Mouse (Mus musculus) kidney, adult 2 months (tissue): ENCODE data around the gene Fbxo36. TPM values are rescaled to one million over a fixed set of nuclear protein-coding genes. Genes with fewer than 3 reads are reported as not detected.

Experiments
- DNase-seq: peaks from one replicate; pipeline ENCODE4 v3.0.0; 2021
- H3K27ac ChIP-seq: fragments of 200-500 bp; 2 replicates; pipeline ENCODE4 v1.5.1; 2012; ENCODE audit warnings: low read depth, low read length, control low read depth, inconsistent platforms; ENCODE audit not compliant: insufficient read depth
- H3K27me3 ChIP-seq: fragments of 200-500 bp; replicated peaks from 2 replicates; pipeline ENCODE4 v1.6.1; 2012; ENCODE audit warnings: mild to moderate bottlenecking, moderate library complexity, low read length, inconsistent platforms; ENCODE audit not compliant: control insufficient read depth, insufficient read depth
- H3K36me3 ChIP-seq: fragments of 200-500 bp; 2 replicates; pipeline ENCODE4 v1.6.1; 2012; ENCODE audit warnings: mild to moderate bottlenecking, moderate library complexity, low read length, inconsistent platforms; ENCODE audit not compliant: control insufficient read depth, insufficient read depth
- H3K4me1 ChIP-seq: fragments of 200-500 bp; 2 replicates; pipeline ENCODE4 v1.6.1; 2011; ENCODE audit warnings: low read length; ENCODE audit not compliant: control insufficient read depth, insufficient read depth
- H3K4me3 ChIP-seq: fragments of 200-500 bp; 2 replicates; pipeline ENCODE4 v1.5.1; 2011; ENCODE audit warnings: mild to moderate bottlenecking, low read depth, low read length, control low read depth; ENCODE audit not compliant: insufficient read depth
- CTCF ChIP-seq: fragments of 200-500 bp; conservative IDR thresholded peaks from 2 replicates; pipeline ENCODE4 v1.5.1; 2011; ENCODE audit warnings: low read depth, mild to moderate bottlenecking, control low read depth, low read length, moderate library complexity, mixed read lengths; ENCODE audit not compliant: insufficient read depth, insufficient read length
- POLR2A ChIP-seq: fragments of 200-500 bp; IDR thresholded peaks from one replicate; pipeline ENCODE4 v1.6.1; 2011; ENCODE audit warnings: low read depth, low read length, control low read depth
- WGBS: fragments of 180-500 bp; shearing (Covaris S2); methylation state at CpG from one replicate; pipeline ENCODE4 v1.1.7; 2018; 5-methylcytosine and 5-hydroxymethylcytosine counted together
- polyA plus RNA-seq: library from polyadenylated mRNA; depleted of rRNA; stranded (reverse); fragments of >200 nt; gene quantifications from 2 replicates; pipeline ENCODE4 v1.2.3, GENCODE M21; 2012

Fbxo36 gene
- polyA plus RNA-seq, 1 experiment, result 32.3 TPM

GRCm38 (mm10) chr1:84868311-84868710, 28.7 kb downstream of the Fbxo36 start:
- H3K27ac ChIP-seq, result no peak overlapping the region
- H3K4me3 ChIP-seq, result no peak overlapping the region
- peaks cover 33% of the 10 kb centered on the region; the same call in 1 of the 2 replicates for H3K4me1 ChIP-seq
- H3K36me3 ChIP-seq, result no peaks in the 10 kb centered on the region
- no peak for TF ChIP-seq POLR2A
- no peak for TF ChIP-seq CTCF
- H3K27me3 ChIP-seq, result no peaks in the 10 kb centered on the region
- DNase-seq, result no peak

DNA sequence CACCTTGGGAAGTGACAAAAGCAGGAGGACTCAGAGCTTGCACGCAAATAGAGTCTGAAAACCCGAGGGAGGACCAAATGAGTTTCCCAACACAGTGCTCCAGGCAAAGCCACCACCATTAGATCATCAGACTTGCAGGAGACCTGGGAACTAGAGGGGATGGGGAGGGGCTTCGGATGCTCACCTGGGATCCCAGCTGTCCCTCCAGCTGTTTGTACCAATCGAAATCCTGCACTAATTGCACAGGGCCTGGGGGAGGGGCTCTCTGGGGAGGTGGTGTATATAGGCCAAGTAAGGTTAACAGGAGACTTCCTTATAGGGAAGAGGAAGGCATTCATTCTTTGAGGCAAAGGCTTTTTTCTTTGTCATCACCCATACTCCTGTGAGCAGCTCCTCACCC, 29.2 kb downstream of the Fbxo36 start:
- DNase-seq, result no peak
- no peak for TF ChIP-seq POLR2A
- no peak for TF ChIP-seq CTCF
- Histone ChIP-seq H3K27me3 (no peaks in the 10 kb centered on the region), H3K27ac (no peak overlapping the region; the same call in 1 of the 2 replicates), H3K4me1 (peaks cover 36% of the 10 kb centered on the region; the same call in 1 of the 2 replicates), H3K36me3 (no peaks in the 10 kb centered on the region), H3K4me3 (no peak overlapping the region)
- 62% methylated on average over 4 of the region's 4 CpGs for WGBS

GRCm38 (mm10) chr1:84869498-84869897, 29.9 kb downstream of the Fbxo36 start:
- DNase-seq, result peak; percentile 36
- no peaks in the 10 kb centered on the region for H3K36me3 ChIP-seq
- whole genome bisulfite sequencing, result 34% methylated on average over 7 of the region's 7 CpGs
- no peak overlapping the region for H3K4me3 ChIP-seq
- H3K4me1 ChIP-seq, result peaks cover 39% of the 10 kb centered on the region; the same call in 1 of the 2 replicates
- no peak for TF ChIP-seq POLR2A
- TF ChIP-seq CTCF, result no peak
- H3K27me3 ChIP-seq, result no peaks in the 10 kb centered on the region
- H3K27ac ChIP-seq, result peak overlapping the region; percentile 28

DNA sequence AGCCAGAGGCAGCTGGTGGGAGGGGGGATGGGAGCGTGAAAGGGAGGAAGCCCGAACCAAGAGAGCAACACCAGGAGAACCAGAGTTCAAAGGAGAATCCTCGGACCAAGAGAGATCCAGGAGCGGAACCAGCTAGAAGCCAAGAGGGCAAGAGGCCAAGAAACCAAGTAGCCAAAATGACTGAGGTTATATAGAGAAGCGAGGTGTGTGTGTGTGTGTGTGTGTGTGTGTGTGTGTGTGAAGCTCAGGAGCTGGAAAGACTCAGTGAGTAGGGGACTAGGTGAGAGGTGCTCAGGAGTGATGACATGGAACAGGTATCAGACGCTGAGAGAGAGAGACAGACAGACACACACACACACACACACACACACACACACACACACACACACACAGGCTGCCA, 31.5 kb downstream of the Fbxo36 start:
- Histone ChIP-seq H3K4me1 (peaks cover 39% of the 10 kb centered on the region; the same call in 1 of the 2 replicates), H3K4me3 (no peak overlapping the region), H3K36me3 (no peaks in the 10 kb centered on the region), H3K27ac (peak overlapping the region; percentile 96), H3K27me3 (no peaks in the 10 kb centered on the region)
- DNase-seq, result peak; percentile 95
- 38% methylated on average over 6 of the region's 6 CpGs for WGBS
- no peak for TF ChIP-seq CTCF
- no peak for TF ChIP-seq POLR2A

DNA sequence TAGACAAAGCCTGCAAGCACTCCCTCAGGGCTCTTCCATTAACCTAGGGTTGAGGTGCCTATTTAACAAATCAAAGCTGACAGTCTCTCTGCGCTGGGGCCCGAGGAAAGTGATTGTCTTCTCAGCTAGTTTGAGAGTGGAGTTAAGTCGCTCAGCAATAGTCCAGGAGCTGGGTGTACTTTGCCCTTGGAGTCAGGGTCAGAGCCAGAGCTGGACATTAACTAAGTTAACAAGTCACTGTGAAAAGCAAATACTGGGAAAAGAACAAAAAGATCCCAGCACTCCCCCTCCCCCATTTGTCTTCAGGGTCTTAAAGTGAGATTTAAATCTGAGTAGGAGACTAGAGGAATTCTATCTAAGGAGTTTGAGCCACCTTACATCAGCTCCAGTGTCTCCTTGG, 32.5 kb downstream of the Fbxo36 start:
- H3K4me1 ChIP-seq, result peaks cover 36% of the 10 kb centered on the region; the same call in 1 of the 2 replicates
- DNase-seq, result peak; percentile 90
- no peaks in the 10 kb centered on the region for H3K36me3 ChIP-seq
- H3K27me3 ChIP-seq, result no peaks in the 10 kb centered on the region
- TF ChIP-seq POLR2A, result no peak
- no peak for TF ChIP-seq CTCF
- no peak overlapping the region for H3K4me3 ChIP-seq
- 27% methylated on average over 3 of the region's 3 CpGs for WGBS
- H3K27ac ChIP-seq, result peak overlapping the region; percentile 96

GRCm38 (mm10) chr1:84872939-84873338, 33.3 kb downstream of the Fbxo36 start:
- no peaks in the 10 kb centered on the region for H3K27me3 ChIP-seq
- TF ChIP-seq POLR2A (no peak), CTCF (no peak)
- H3K36me3 ChIP-seq, result no peaks in the 10 kb centered on the region
- whole genome bisulfite sequencing, result 29% methylated on average over 4 of the region's 4 CpGs
- peaks cover 36% of the 10 kb centered on the region; the same call in 1 of the 2 replicates for H3K4me1 ChIP-seq
- peak; percentile 41 for DNase-seq
- H3K27ac ChIP-seq, result peak overlapping the region; percentile 84
- no peak overlapping the region for H3K4me3 ChIP-seq

- WGBS, result 40% methylated on average over 2 of the region's 2 CpGs
- Histone ChIP-seq H3K27ac (no peak overlapping the region), H3K4me3 (no peak overlapping the region), H3K27me3 (no peaks in the 10 kb centered on the region), H3K4me1 (peaks cover 12% of the 10 kb centered on the region; the same call in 1 of the 2 replicates), H3K36me3 (no peaks in the 10 kb centered on the region)
- DNase-seq, result peak; percentile 89
- TF ChIP-seq POLR2A (no peak), CTCF (no peak)
Measured at GRCm38 (mm10) chr1:84877590-84877989, 37.9 kb downstream of the Fbxo36 start.
